Mouse (Mus musculus) heart, postnatal 0 days (tissue): ENCODE data around the gene Srpk2. TPM values are rescaled to one million over a fixed set of nuclear protein-coding genes. Genes with fewer than 3 reads are reported as not detected.

ENCODE experiments used
- ATAC-seq: fragments of 200-750 bp; cut with Nextera tagmentation; 2 replicates; pipeline ENCODE4 v1.8.0; 2017; ENCODE audit warnings: low read depth, moderate number of reproducible peaks, moderate library complexity; ENCODE audit not compliant: insufficient read depth
- DNase-seq: peaks from one replicate; pipeline ENCODE4 v3.0.0-alpha.2; 2016; ENCODE audit warnings: low spot score
- H3K27ac ChIP-seq: fragments of 300-500 bp; sonication (generic); 2 replicates; pipeline ENCODE4 v1.5.1; 2014; ENCODE audit warnings: low read depth, mild to moderate bottlenecking
- H3K27me3 ChIP-seq: fragments of 300-500 bp; sonication (generic); 2 replicates; pipeline ENCODE4 v1.6.1; 2014; ENCODE audit warnings: low read length, mixed read lengths; ENCODE audit not compliant: control insufficient read depth, insufficient read depth
- H3K36me3 ChIP-seq: fragments of 300-500 bp; sonication (generic); replicated peaks from 2 replicates; pipeline ENCODE4 v1.6.1; 2014; ENCODE audit warnings: low read length, mixed read lengths; ENCODE audit not compliant: control insufficient read depth, insufficient read depth
- H3K4me1 ChIP-seq: fragments of 300-500 bp; sonication (generic); 2 replicates; pipeline ENCODE4 v1.6.1; 2014; ENCODE audit warnings: antibody characterized with exemption; ENCODE audit not compliant: control insufficient read depth, insufficient read depth
- H3K4me2 ChIP-seq: fragments of 300-500 bp; sonication (generic); 2 replicates; pipeline ENCODE4 v1.6.1; 2014; ENCODE audit warnings: low read depth, mild to moderate bottlenecking, low read length, moderate library complexity
- H3K4me3 ChIP-seq: fragments of 300-500 bp; sonication (generic); 2 replicates; pipeline ENCODE4 v1.5.1; 2014; ENCODE audit warnings: low read depth, low read length
- H3K9ac ChIP-seq: fragments of 300-500 bp; sonication (generic); replicated peaks from 2 replicates; pipeline ENCODE4 v1.6.1; 2014; ENCODE audit warnings: low read depth, low read length, mixed read lengths
- H3K9me3 ChIP-seq: fragments of 300-500 bp; sonication (generic); replicated peaks from 2 replicates; pipeline ENCODE4 v1.6.1; 2016; ENCODE audit warnings: low read length; ENCODE audit not compliant: control insufficient read depth
- CTCF ChIP-seq: IDR thresholded peaks from 2 replicates; pipeline ENCODE4 v1.5.1; 2016; ENCODE audit warnings: antibody characterized with exemption, control low read depth, low read depth
- EP300 ChIP-seq: IDR thresholded peaks from 2 replicates; pipeline ENCODE4 v1.6.1; 2016; ENCODE audit warnings: antibody characterized with exemption, low read depth
- WGBS: fragments of 180-500 bp; shearing (Covaris S2); extraction: QIAGEN DNeasy Blood & Tissue Kit; methylation state at CpG from one replicate; pipeline ENCODE4 v1.1.7; 2014; 5-methylcytosine and 5-hydroxymethylcytosine counted together
- polyA plus RNA-seq: library from polyadenylated mRNA; unstranded; fragments of >200 nt; fragmentation: Nextera tagmentation; extraction: Ambion mirVana; gene quantifications from 2 replicates; pipeline ENCODE4 v1.2.1, GENCODE M21; 2015
- total RNA-seq: library from RNA; depleted of rRNA; stranded (reverse); fragments of >200 nt; gene quantifications from 2 replicates; pipeline ENCODE4 v1.2.3, GENCODE M21; 2014; ENCODE audit warnings: low replicate concordance

The Srpk2 gene
- total and polyA plus RNA-seq, 2 experiments from 2014 or later: 14.7 to 52.9 TPM

- H3K9me3 ChIP-seq: no peaks in the 10 kb centered on the region
- peaks cover 23% of the 10 kb centered on the region; the same call in 1 of the 2 replicates for H3K36me3 ChIP-seq
- H3K9ac ChIP-seq: no peak overlapping the region
- WGBS: 92% methylated on average over 6 of the region's 6 CpGs
- no peak overlapping the region for H3K4me2 ChIP-seq
- DNase-seq: no peak
- TF ChIP-seq EP300: no peak
- TF ChIP-seq CTCF: no peak
- no peak for ATAC-seq
- H3K4me1 ChIP-seq: no peaks in the 10 kb centered on the region; the same call in none of the 2 replicates
- H3K4me3 ChIP-seq: no peak overlapping the region
- H3K27ac ChIP-seq: no peak overlapping the region
- no peaks in the 10 kb centered on the region for H3K27me3 ChIP-seq
These were observed 153.3 kb downstream of the Srpk2 start for GRCm38 (mm10) chr5:23531100-23531499.

GRCm38 (mm10) chr5:23524621-23525020 lies 159.8 kb downstream of the Srpk2 start:
- no peak overlapping the region for H3K9ac ChIP-seq
- H3K4me2 ChIP-seq: no peak overlapping the region
- no peak for TF ChIP-seq EP300
- no peak for TF ChIP-seq CTCF
- ATAC-seq (no peak), DNase-seq (no peak)
- peaks cover 14% of the 10 kb centered on the region; the same call in 1 of the 2 replicates for H3K4me1 ChIP-seq
- no peak overlapping the region for H3K27ac ChIP-seq
- no peaks in the 10 kb centered on the region for H3K9me3 ChIP-seq
- peaks cover 41% of the 10 kb centered on the region for H3K36me3 ChIP-seq
- no peak overlapping the region for H3K4me3 ChIP-seq
- WGBS: 63% methylated on average over 3 of the region's 3 CpGs
- no peaks in the 10 kb centered on the region for H3K27me3 ChIP-seq

- TF ChIP-seq CTCF (no peak), EP300 (no peak)
- Histone ChIP-seq H3K4me1 (peaks cover 21% of the 10 kb centered on the region), H3K4me3 (no peak overlapping the region), H3K36me3 (peaks cover 41% of the 10 kb centered on the region), H3K27me3 (no peaks in the 10 kb centered on the region), H3K27ac (no peak overlapping the region), H3K4me2 (no peak overlapping the region), H3K9ac (no peak overlapping the region), H3K9me3 (no peaks in the 10 kb centered on the region)
- peak; percentile 22 for DNase-seq
- WGBS: 40% methylated on average over 3 of the region's 3 CpGs
- ATAC-seq: no peak
These were observed 160.5 kb downstream of the Srpk2 start for GRCm38 (mm10) chr5:23523936-23524335.

GRCm38 (mm10) chr5:23521645-23522044 lies 162.8 kb downstream of the Srpk2 start:
- Histone ChIP-seq H3K4me3 (no peak overlapping the region), H3K9ac (no peak overlapping the region), H3K4me1 (peaks cover 34% of the 10 kb centered on the region), H3K27ac (0 out of 2 replicates have a peak overlapping the region, but pooled peaks have one; percentile 6), H3K36me3 (peaks cover 39% of the 10 kb centered on the region), H3K4me2 (no peak overlapping the region), H3K9me3 (no peaks in the 10 kb centered on the region), H3K27me3 (no peaks in the 10 kb centered on the region)
- ATAC-seq: no peak
- TF ChIP-seq CTCF (no peak), EP300 (no peak)
- no peak for DNase-seq
- 93% methylated on average over 1 of the region's 1 CpGs for WGBS

- TF ChIP-seq CTCF (no peak), EP300 (no peak)
- no peaks in the 10 kb centered on the region for H3K9me3 ChIP-seq
- H3K4me1 ChIP-seq: peaks cover 34% of the 10 kb centered on the region
- peak overlapping the region; percentile 22; the same call in 1 of the 2 replicates for H3K4me2 ChIP-seq
- 0 out of 2 replicates have a peak overlapping the region, but pooled peaks have one; percentile 19 for H3K9ac ChIP-seq
- H3K27me3 ChIP-seq: no peaks in the 10 kb centered on the region
- H3K36me3 ChIP-seq: peaks cover 37% of the 10 kb centered on the region
- 52% methylated on average over 3 of the region's 3 CpGs for WGBS
- DNase-seq (peak; percentile 53), ATAC-seq (peak; percentile 67)
- H3K27ac ChIP-seq: peak overlapping the region; percentile 87
- no peak overlapping the region for H3K4me3 ChIP-seq
These were observed 164.7 kb downstream of the Srpk2 start for GRCm38 (mm10) chr5:23519679-23520078.

GRCm38 (mm10) chr5:23518673-23519072 lies 165.7 kb downstream of the Srpk2 start:
- peak overlapping the region; percentile 87 for H3K27ac ChIP-seq
- peaks cover 38% of the 10 kb centered on the region for H3K36me3 ChIP-seq
- no peak overlapping the region for H3K4me3 ChIP-seq
- peak; percentile 90 for DNase-seq
- WGBS: 11% methylated on average over 3 of the region's 3 CpGs
- peak overlapping the region; percentile 22; the same call in 1 of the 2 replicates for H3K4me2 ChIP-seq
- no peaks in the 10 kb centered on the region for H3K9me3 ChIP-seq
- peaks cover 27% of the 10 kb centered on the region for H3K4me1 ChIP-seq
- H3K9ac ChIP-seq: peak overlapping the region; percentile 19; the same call in 1 of the 2 replicates
- no peaks in the 10 kb centered on the region for H3K27me3 ChIP-seq
- TF ChIP-seq CTCF (no peak), EP300 (peak; percentile 78; the same call in 1 of the 2 replicates)
- ATAC-seq: peak; percentile 81
